Mouse (Mus musculus) olfactory bulb, adult 2 months (tissue): ENCODE measurements around the gene Irf6.

ENCODE experiments used
- CTCF ChIP-seq: fragments of 200-500 bp; IDR thresholded peaks from 2 replicates; pipeline ENCODE4 v1.5.1; 2012; ENCODE audit warnings: low read depth, mild to moderate bottlenecking, low read length, moderate library complexity; ENCODE audit not compliant: insufficient read depth
- POLR2A ChIP-seq: fragments of 200-500 bp; IDR thresholded peaks from 2 replicates; pipeline ENCODE4 v1.6.1; 2012; ENCODE audit warnings: mild to moderate bottlenecking, low read depth, low read length, moderate library complexity; ENCODE audit not compliant: insufficient read depth

GRCm38 (mm10) chr1:193191675-193192283 lies 38.9 kb downstream of the Irf6 start:
- TF ChIP-seq POLR2A (no peak), CTCF (no peak)
